Mouse (Mus musculus) forebrain, embryonic 14.5 days (tissue): Measurements from ENCODE around the gene Irf7. TPM values are rescaled to one million over a fixed set of nuclear protein-coding genes. Genes with fewer than 3 reads are reported as not detected.

Experiments used
- ATAC-seq: fragments of 200-750 bp; cut with Nextera tagmentation; 2 replicates; pipeline ENCODE4 v1.8.0; 2017; ENCODE audit warnings: mild to moderate bottlenecking, moderate library complexity
- DNase-seq: peaks from one replicate; pipeline ENCODE4 v3.0.0-alpha.2; 2015; ENCODE audit warnings: low spot score
- H3K27ac ChIP-seq: fragments of 300-500 bp; sonication (generic); 2 replicates; pipeline ENCODE4 v1.5.1; 2014; ENCODE audit warnings: low read depth, mild to moderate bottlenecking, control low read depth, low read length, moderate library complexity
- H3K27me3 ChIP-seq: fragments of 300-500 bp; sonication (generic); replicated peaks from 2 replicates; pipeline ENCODE4 v1.6.1; 2014; ENCODE audit warnings: low read length, control low read depth, mixed read lengths; ENCODE audit not compliant: control insufficient read depth, insufficient read depth
- H3K36me3 ChIP-seq: fragments of 300-500 bp; sonication (generic); 2 replicates; pipeline ENCODE4 v1.6.1; 2014; ENCODE audit warnings: low read length, control low read depth; ENCODE audit not compliant: control insufficient read depth, insufficient read depth
- H3K4me1 ChIP-seq: fragments of 300-500 bp; sonication (generic); 2 replicates; pipeline ENCODE4 v1.6.1; 2014; ENCODE audit warnings: antibody characterized with exemption, low read length, control low read depth; ENCODE audit not compliant: control insufficient read depth, insufficient read depth
- H3K4me2 ChIP-seq: fragments of 300-500 bp; sonication (generic); 2 replicates; pipeline ENCODE4 v1.6.1; 2014; ENCODE audit warnings: mild to moderate bottlenecking, control low read depth, low read length
- H3K4me3 ChIP-seq: fragments of 300-500 bp; sonication (generic); 2 replicates; pipeline ENCODE4 v1.5.1; 2014; ENCODE audit warnings: low read depth, low read length, control low read depth
- H3K9ac ChIP-seq: fragments of 300-500 bp; sonication (generic); 2 replicates; pipeline ENCODE4 v1.6.1; 2014; ENCODE audit warnings: mild to moderate bottlenecking, low read length, control low read depth, moderate library complexity
- H3K9me3 ChIP-seq: fragments of 300-500 bp; sonication (generic); replicated peaks from 2 replicates; pipeline ENCODE4 v1.6.1; 2016; ENCODE audit warnings: low read length, control low read depth, mixed read lengths; ENCODE audit not compliant: control insufficient read depth
- WGBS: fragments of 180-500 bp; shearing (Covaris S2); extraction: QIAGEN DNeasy Blood & Tissue Kit; methylation state at CpG from one replicate; pipeline ENCODE4 v1.1.7; 2014; 5-methylcytosine and 5-hydroxymethylcytosine counted together
- polyA plus RNA-seq: library from polyadenylated mRNA; unstranded; fragments of >200 nt; fragmentation: Nextera tagmentation; extraction: Ambion mirVana; gene quantifications from 2 replicates; pipeline ENCODE4 v1.2.1, GENCODE M21; 2014

Irf7 gene
- polyA plus RNA-seq, 1 experiment from 2014 or later, result 0.97 TPM

- Histone ChIP-seq H3K4me1 (peaks cover 7% of the 10 kb centered on the region; the same call in 1 of the 2 replicates), H3K27me3 (peaks cover 26% of the 10 kb centered on the region), H3K27ac (no peak overlapping the region), H3K4me2 (no peak overlapping the region), H3K4me3 (no peak overlapping the region), H3K36me3 (peaks cover 55% of the 10 kb centered on the region), H3K9me3 (no peaks in the 10 kb centered on the region), H3K9ac (no peak overlapping the region)
- ATAC-seq (no peak), DNase-seq (no peak)
- WGBS, result 84% methylated on average over 3 of the region's 3 CpGs
These were observed 31.8 kb upstream of the Irf7 start for GRCm38 (mm10) chr7:141297926-141298650.

GRCm38 (mm10) chr7:141294479-141294878, 28.2 kb upstream of the Irf7 start:
- no peak for DNase-seq
- Histone ChIP-seq H3K36me3 (peaks cover 20% of the 10 kb centered on the region), H3K4me2 (peak overlapping the region; percentile 59), H3K27me3 (peaks cover 45% of the 10 kb centered on the region), H3K9me3 (no peaks in the 10 kb centered on the region), H3K9ac (no peak overlapping the region), H3K4me3 (peak overlapping the region; percentile 31), H3K4me1 (peaks cover 9% of the 10 kb centered on the region; the same call in 1 of the 2 replicates), H3K27ac (no peak overlapping the region)
- ATAC-seq, result no peak
- WGBS, result 11% methylated on average over 20 of the region's 22 CpGs

GRCm38 (mm10) chr7:141293852-141294471, 27.7 kb upstream of the Irf7 start:
- DNase-seq (no peak), ATAC-seq (no peak)
- Histone ChIP-seq H3K4me3 (peak overlapping the region; percentile 31), H3K4me1 (peaks cover 9% of the 10 kb centered on the region; the same call in 1 of the 2 replicates), H3K4me2 (peak overlapping the region; percentile 59), H3K36me3 (peaks cover 15% of the 10 kb centered on the region), H3K9me3 (no peaks in the 10 kb centered on the region), H3K27me3 (peaks cover 45% of the 10 kb centered on the region), H3K27ac (no peak overlapping the region), H3K9ac (peak overlapping the region; percentile 40; the same call in 1 of the 2 replicates)
- WGBS, result under 1% methylated on average over 52 of the region's 53 CpGs

GRCm38 (mm10) chr7:141292583-141293388, 26.5 kb upstream of the Irf7 start:
- DNase-seq (no peak), ATAC-seq (no peak; the same call in 1 of the 2 replicates)
- Histone ChIP-seq H3K27me3 (peaks cover 45% of the 10 kb centered on the region), H3K27ac (no peak overlapping the region), H3K9me3 (no peaks in the 10 kb centered on the region), H3K4me3 (peak overlapping the region; percentile 45), H3K36me3 (peaks cover 11% of the 10 kb centered on the region), H3K4me2 (peak overlapping the region; percentile 94), H3K4me1 (peaks cover 9% of the 10 kb centered on the region; the same call in 1 of the 2 replicates), H3K9ac (peak overlapping the region; percentile 70)
- WGBS, result 32% methylated on average over 15 of the region's 15 CpGs

GRCm38 (mm10) chr7:141291921-141292582, 25.8 kb upstream of the Irf7 start, which contains the start of gene Drd4:
TSS of gene Drd4 (plus strand) at chr7:141292006.
- DNase-seq (peak; percentile 57), ATAC-seq (peak; percentile 70)
- peak within 1 kb of the TSS; percentile 94 for H3K4me2 ChIP-seq
- no peak within 1 kb of the TSS for H3K27ac ChIP-seq
- peaks cover 45% of the 10 kb centered on the region for H3K27me3 ChIP-seq
- WGBS, result under 1% methylated on average over 46 of the region's 46 CpGs
- H3K4me1 ChIP-seq, result peaks cover 9% of the 10 kb centered on the region; the same call in 1 of the 2 replicates
- H3K36me3 ChIP-seq, result peaks cover 6% of the 10 kb centered on the region
- peak within 1 kb of the TSS; percentile 70 for H3K9ac ChIP-seq
- H3K4me3 ChIP-seq, result peak within 1 kb of the TSS; percentile 45
- no peaks in the 10 kb centered on the region for H3K9me3 ChIP-seq

- Histone ChIP-seq H3K4me1 (0 out of 2 replicates have a peak, but pooled peaks cover 2% of the 10 kb centered on the region), H3K4me2 (no peak overlapping the region), H3K9ac (no peak overlapping the region), H3K36me3 (no peaks in the 10 kb centered on the region), H3K27ac (no peak overlapping the region), H3K9me3 (no peaks in the 10 kb centered on the region), H3K4me3 (no peak overlapping the region), H3K27me3 (peaks cover 19% of the 10 kb centered on the region)
- no peak for DNase-seq
- WGBS, result 91% methylated on average over 3 of the region's 3 CpGs
- ATAC-seq, result no peak
These were observed 21.8 kb upstream of the Irf7 start for GRCm38 (mm10) chr7:141288042-141288441.

GRCm38 (mm10) chr7:141282756-141283155, 16.5 kb upstream of the Irf7 start:
- H3K9ac ChIP-seq, result no peak overlapping the region
- no peaks in the 10 kb centered on the region for H3K9me3 ChIP-seq
- DNase-seq, result no peak
- no peak overlapping the region for H3K27ac ChIP-seq
- H3K4me2 ChIP-seq, result no peak overlapping the region
- no peaks in the 10 kb centered on the region for H3K27me3 ChIP-seq
- H3K4me1 ChIP-seq, result no peaks in the 10 kb centered on the region
- WGBS, result 85% methylated on average over 4 of the region's 4 CpGs
- H3K36me3 ChIP-seq, result no peaks in the 10 kb centered on the region
- no peak overlapping the region for H3K4me3 ChIP-seq
- ATAC-seq, result no peak

- Histone ChIP-seq H3K4me2 (no peak overlapping the region), H3K4me3 (no peak overlapping the region), H3K27ac (no peak overlapping the region), H3K27me3 (no peaks in the 10 kb centered on the region), H3K4me1 (no peaks in the 10 kb centered on the region), H3K36me3 (no peaks in the 10 kb centered on the region), H3K9me3 (no peaks in the 10 kb centered on the region), H3K9ac (no peak overlapping the region)
- ATAC-seq, result peak; percentile 65
- WGBS, result 24% methylated on average over 6 of the region's 6 CpGs
- peak; percentile 48 for DNase-seq
These were observed 15.2 kb upstream of the Irf7 start for GRCm38 (mm10) chr7:141281442-141281841.
